Mouse (Mus musculus): ENCODE measurements at regions not wholly inside any gene's neighbourhood (a gene's known extent, or its start where the extent isn't known, plus 50 kb on each side); places are given as distances from the start of the nearest gene placed in this dataset.

GRCm38 (mm10) chr17:85932360-85933132 lies 212.4 kb downstream of the Srbd1 start:
- peak overlapping the region; percentile 13; the same call in 1 of the 2 replicates for H3K4me3 ChIP-seq
- peak overlapping the region; percentile 79 for H3K27ac ChIP-seq (replicated peaks)
- H3K27me3 ChIP-seq (replicated peaks; ENCODE audit: low read depth, poor library complexity, severe bottlenecking) = peaks cover 29% of the 10 kb centered on the region
- peaks cover 51% of the 10 kb centered on the region for H3K4me1 ChIP-seq
- H3K36me3 ChIP-seq (replicated peaks) = no peaks in the 10 kb centered on the region
- WGBS = 47% methylated on average over 30 of the region's 30 CpGs
- DNase-seq (ENCODE audit: low spot score) = peak; percentile 81
- peaks cover 7% of the 10 kb centered on the region for H3K9me3 ChIP-seq

- 82% methylated on average over 10 of the region's 10 CpGs for WGBS
- no peaks in the 10 kb centered on the region for H3K36me3 ChIP-seq (replicated peaks)
- H3K4me1 ChIP-seq = peaks cover 51% of the 10 kb centered on the region
- peak overlapping the region; percentile 79 for H3K27ac ChIP-seq (replicated peaks)
- no peak for DNase-seq (ENCODE audit: low spot score)
- H3K4me3 ChIP-seq = no peak overlapping the region
- peaks cover 2% of the 10 kb centered on the region; the same call in 1 of the 2 replicates for H3K9me3 ChIP-seq
- H3K27me3 ChIP-seq (replicated peaks; ENCODE audit: low read depth, poor library complexity, severe bottlenecking) = peaks cover 33% of the 10 kb centered on the region
Measured at GRCm38 (mm10) chr17:85931955-85932354, 213.0 kb downstream of the Srbd1 start.

- H3K9me3 ChIP-seq = no peaks in the 10 kb centered on the region
- H3K4me1 ChIP-seq = peaks cover 51% of the 10 kb centered on the region
- H3K4me3 ChIP-seq = no peak overlapping the region
- no peak overlapping the region for H3K27ac ChIP-seq (replicated peaks)
- no peak for DNase-seq (ENCODE audit: low spot score)
- 84% methylated on average over 5 of the region's 5 CpGs for WGBS
- no peaks in the 10 kb centered on the region for H3K36me3 ChIP-seq (replicated peaks)
- H3K27me3 ChIP-seq (replicated peaks; ENCODE audit: low read depth, poor library complexity, severe bottlenecking) = peaks cover 33% of the 10 kb centered on the region
Measured at GRCm38 (mm10) chr17:85930789-85931188, 214.2 kb downstream of the Srbd1 start.

GRCm38 (mm10) chr17:85930331-85930730 lies 214.6 kb downstream of the Srbd1 start:
- Histone ChIP-seq H3K27me3 (replicated peaks; ENCODE audit: low read depth, poor library complexity, severe bottlenecking) (peaks cover 30% of the 10 kb centered on the region), H3K9me3 (no peaks in the 10 kb centered on the region), H3K27ac (replicated peaks) (no peak overlapping the region), H3K4me3 (no peak overlapping the region), H3K36me3 (replicated peaks) (no peaks in the 10 kb centered on the region), H3K4me1 (peaks cover 51% of the 10 kb centered on the region)
- WGBS = 90% methylated on average over 3 of the region's 3 CpGs
- DNase-seq (ENCODE audit: low spot score) = no peak

GRCm38 (mm10) chr17:85929699-85930286 lies 215.2 kb downstream of the Srbd1 start:
- H3K36me3 ChIP-seq (replicated peaks) = no peaks in the 10 kb centered on the region
- H3K4me1 ChIP-seq = peaks cover 51% of the 10 kb centered on the region
- no peaks in the 10 kb centered on the region for H3K9me3 ChIP-seq
- H3K27me3 ChIP-seq (replicated peaks; ENCODE audit: low read depth, poor library complexity, severe bottlenecking) = peaks cover 30% of the 10 kb centered on the region
- no peak overlapping the region for H3K27ac ChIP-seq (replicated peaks)
- DNase-seq (ENCODE audit: low spot score) = no peak
- 88% methylated on average over 12 of the region's 12 CpGs for WGBS
- no peak overlapping the region for H3K4me3 ChIP-seq

GRCm38 (mm10) chr17:85928543-85928942 lies 216.4 kb downstream of the Srbd1 start:
- Histone ChIP-seq H3K4me3 (no peak overlapping the region), H3K36me3 (replicated peaks) (no peaks in the 10 kb centered on the region), H3K9me3 (no peaks in the 10 kb centered on the region), H3K27me3 (replicated peaks; ENCODE audit: low read depth, poor library complexity, severe bottlenecking) (peaks cover 30% of the 10 kb centered on the region), H3K27ac (replicated peaks) (no peak overlapping the region), H3K4me1 (peaks cover 49% of the 10 kb centered on the region)
- WGBS = 54% methylated on average over 2 of the region's 2 CpGs
- DNase-seq (ENCODE audit: low spot score) = no peak

- 78% methylated on average over 9 of the region's 9 CpGs for WGBS
- Histone ChIP-seq H3K36me3 (replicated peaks) (no peaks in the 10 kb centered on the region), H3K27me3 (replicated peaks; ENCODE audit: low read depth, poor library complexity, severe bottlenecking) (peaks cover 38% of the 10 kb centered on the region), H3K4me1 (peaks cover 42% of the 10 kb centered on the region), H3K4me3 (no peak overlapping the region), H3K27ac (replicated peaks) (no peak overlapping the region), H3K9me3 (no peaks in the 10 kb centered on the region)
- DNase-seq (ENCODE audit: low spot score) = no peak
Measured at GRCm38 (mm10) chr17:85927261-85927660, 217.7 kb downstream of the Srbd1 start.

- H3K4me3 ChIP-seq = no peak overlapping the region
- H3K36me3 ChIP-seq (replicated peaks) = no peaks in the 10 kb centered on the region
- H3K27me3 ChIP-seq (replicated peaks; ENCODE audit: low read depth, poor library complexity, severe bottlenecking) = peaks cover 38% of the 10 kb centered on the region
- peaks cover 39% of the 10 kb centered on the region for H3K4me1 ChIP-seq
- no peak overlapping the region for H3K27ac ChIP-seq (replicated peaks)
- no peaks in the 10 kb centered on the region for H3K9me3 ChIP-seq
- no peak for DNase-seq (ENCODE audit: low spot score)
- WGBS = 87% methylated on average over 4 of the region's 4 CpGs
Measured at GRCm38 (mm10) chr17:85926044-85926443, 218.9 kb downstream of the Srbd1 start.

- Histone ChIP-seq H3K27ac (replicated peaks) (peak overlapping the region; percentile 26), H3K36me3 (replicated peaks) (no peaks in the 10 kb centered on the region), H3K4me1 (peaks cover 25% of the 10 kb centered on the region), H3K4me3 (no peak overlapping the region), H3K27me3 (replicated peaks; ENCODE audit: low read depth, poor library complexity, severe bottlenecking) (peaks cover 30% of the 10 kb centered on the region), H3K9me3 (no peaks in the 10 kb centered on the region)
- WGBS = 79% methylated on average over 8 of the region's 8 CpGs
- DNase-seq (ENCODE audit: low spot score) = no peak
Measured at GRCm38 (mm10) chr17:85921219-85921673, 223.7 kb downstream of the Srbd1 start.

GRCm38 (mm10) chr17:85919868-85920267 lies 225.1 kb downstream of the Srbd1 start:
- 86% methylated on average over 7 of the region's 7 CpGs for WGBS
- Histone ChIP-seq H3K27me3 (replicated peaks; ENCODE audit: low read depth, poor library complexity, severe bottlenecking) (peaks cover 34% of the 10 kb centered on the region), H3K4me3 (no peak overlapping the region), H3K9me3 (no peaks in the 10 kb centered on the region), H3K27ac (replicated peaks) (no peak overlapping the region), H3K4me1 (peaks cover 25% of the 10 kb centered on the region), H3K36me3 (replicated peaks) (no peaks in the 10 kb centered on the region)
- no peak for DNase-seq (ENCODE audit: low spot score)

GRCm38 (mm10) chr17:85915870-85916269 lies 227.8 kb upstream of the Six2 start:
- H3K27me3 ChIP-seq (replicated peaks; ENCODE audit: low read depth, poor library complexity, severe bottlenecking) = peaks cover 31% of the 10 kb centered on the region; the same call in 1 of the 2 replicates
- no peaks in the 10 kb centered on the region for H3K36me3 ChIP-seq (replicated peaks)
- H3K4me3 ChIP-seq = no peak overlapping the region
- DNase-seq (ENCODE audit: low spot score) = no peak
- 91% methylated on average over 3 of the region's 3 CpGs for WGBS
- no peak overlapping the region for H3K27ac ChIP-seq (replicated peaks)
- H3K9me3 ChIP-seq = no peaks in the 10 kb centered on the region
- peaks cover 26% of the 10 kb centered on the region for H3K4me1 ChIP-seq

GRCm38 (mm10) chr17:85914062-85914461 lies 226.0 kb upstream of the Six2 start:
- Histone ChIP-seq H3K27ac (replicated peaks) (no peak overlapping the region), H3K27me3 (replicated peaks; ENCODE audit: low read depth, poor library complexity, severe bottlenecking) (peaks cover 26% of the 10 kb centered on the region; the same call in 1 of the 2 replicates), H3K9me3 (no peaks in the 10 kb centered on the region), H3K4me3 (no peak overlapping the region), H3K4me1 (peaks cover 21% of the 10 kb centered on the region), H3K36me3 (replicated peaks) (no peaks in the 10 kb centered on the region)
- 74% methylated on average over 6 of the region's 6 CpGs for WGBS
- DNase-seq (ENCODE audit: low spot score) = no peak

- DNase-seq (ENCODE audit: low spot score) = no peak
- 93% methylated on average over 3 of the region's 3 CpGs for WGBS
- no peak overlapping the region for H3K27ac ChIP-seq (replicated peaks)
- no peak overlapping the region for H3K4me3 ChIP-seq
- peaks cover 9% of the 10 kb centered on the region for H3K4me1 ChIP-seq
- no peaks in the 10 kb centered on the region for H3K36me3 ChIP-seq (replicated peaks)
- 0 out of 2 replicates have a peak, but pooled peaks cover 4% of the 10 kb centered on the region for H3K27me3 ChIP-seq (replicated peaks; ENCODE audit: low read depth, poor library complexity, severe bottlenecking)
- no peaks in the 10 kb centered on the region; the same call in 1 of the 2 replicates for H3K9me3 ChIP-seq
Measured at GRCm38 (mm10) chr17:85908709-85909108, 220.6 kb upstream of the Six2 start.

Data from embryonic facial prominence, embryonic 10.5 days (tissue).